Mouse (Mus musculus): ENCODE measurements around the gene Ranbp1. TPM values are rescaled to one million over a fixed set of nuclear protein-coding genes. Genes with fewer than 3 reads are reported as not detected.
A peak's percentile ranks its signal among the peaks of the same experiment; 100 is the strongest.

Ranbp1 gene
- polyA plus RNA-seq, 1 experiment = 53.6 TPM

GRCm38 (mm10) chr16:18268182-18268581, 19.6 kb upstream of the Ranbp1 start:
- no peaks in the 10 kb centered on the region for H3K4me1 ChIP-seq (ENCODE audit: control insufficient read depth, insufficient read depth, insufficient read length)
- H3K4me3 ChIP-seq (ENCODE audit: extremely low read depth, insufficient read depth, insufficient read length) = no peak overlapping the region
- no peak overlapping the region for H3K27ac ChIP-seq (ENCODE audit: insufficient read depth, low read length)
- peaks cover 31% of the 10 kb centered on the region for H3K36me3 ChIP-seq (ENCODE audit: control insufficient read depth, insufficient read depth, low read length)
- WGBS = 89% methylated on average over 5 of the region's 5 CpGs
- TF ChIP-seq CTCF (IDR thresholded peaks at IDR 0.05; ENCODE audit: extremely low read depth, insufficient read depth, insufficient read length, insufficient replicate concordance) (0 out of 2 replicates have a peak, but pooled peaks have one; percentile 6), POLR2A (IDR thresholded peaks at IDR 0.05; ENCODE audit: low read depth, low read length) (no peak)
- H3K27me3 ChIP-seq (ENCODE audit: control insufficient read depth, insufficient read depth, low read length) = no peaks in the 10 kb centered on the region
- no peak for DNase-seq (ENCODE audit: low read depth in 1 of 2, low spot score in 2 of 2)

GRCm38 (mm10) chr16:18265024-18265423, 16.5 kb upstream of the Ranbp1 start:
- TF ChIP-seq POLR2A (IDR thresholded peaks at IDR 0.05; ENCODE audit: low read depth, low read length) = no peak
- no peak for TF ChIP-seq CTCF (IDR thresholded peaks at IDR 0.05; ENCODE audit: extremely low read depth, insufficient read depth, insufficient read length, insufficient replicate concordance)
- peaks cover 26% of the 10 kb centered on the region for H3K36me3 ChIP-seq (ENCODE audit: control insufficient read depth, insufficient read depth, low read length)
- DNase-seq (ENCODE audit: low read depth in 1 of 2, low spot score in 2 of 2) = no peak
- H3K27ac ChIP-seq (ENCODE audit: insufficient read depth, low read length) = no peak overlapping the region
- H3K4me3 ChIP-seq (ENCODE audit: extremely low read depth, insufficient read depth, insufficient read length) = no peak overlapping the region
- H3K27me3 ChIP-seq (ENCODE audit: control insufficient read depth, insufficient read depth, low read length) = no peaks in the 10 kb centered on the region
- no peaks in the 10 kb centered on the region for H3K4me1 ChIP-seq (ENCODE audit: control insufficient read depth, insufficient read depth, insufficient read length)
- WGBS = 94% methylated on average over 2 of the region's 2 CpGs

DNA sequence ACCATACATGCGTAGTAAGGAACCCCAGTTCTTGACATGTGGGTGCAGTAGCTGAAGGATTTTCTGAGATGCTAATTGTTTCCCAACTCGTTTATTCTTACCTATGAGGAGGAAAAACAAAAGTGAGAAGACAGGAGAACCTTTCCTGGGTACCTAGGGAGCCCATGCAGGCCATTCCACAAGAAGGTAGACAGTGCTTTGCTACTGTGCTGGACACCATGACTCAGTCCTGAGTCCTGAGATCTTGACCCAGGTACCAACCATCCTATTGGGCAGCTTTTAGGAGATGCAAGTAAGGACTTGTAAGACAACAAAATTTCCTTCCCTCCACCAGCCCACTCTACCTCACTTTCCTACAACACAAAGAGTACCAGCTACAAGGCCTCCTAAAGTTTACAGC, 9.7 kb upstream of the Ranbp1 start, which contains the start of gene Gm49776:
TSS of gene Gm49776 (minus strand) at position 101 of the 400 bp plus-strand sequence.
- no peaks in the 10 kb centered on the region for H3K4me1 ChIP-seq (ENCODE audit: control insufficient read depth, insufficient read depth, insufficient read length)
- WGBS = 92% methylated on average over 2 of the region's 2 CpGs
- H3K27me3 ChIP-seq (ENCODE audit: control insufficient read depth, insufficient read depth, low read length) = no peaks in the 10 kb centered on the region
- no peak within 1 kb of the TSS for H3K4me3 ChIP-seq (ENCODE audit: extremely low read depth, insufficient read depth, insufficient read length)
- H3K27ac ChIP-seq (ENCODE audit: insufficient read depth, low read length) = no peak within 1 kb of the TSS
- no peak for TF ChIP-seq POLR2A (IDR thresholded peaks at IDR 0.05; ENCODE audit: low read depth, low read length)
- no peak for TF ChIP-seq CTCF (IDR thresholded peaks at IDR 0.05; ENCODE audit: extremely low read depth, insufficient read depth, insufficient read length, insufficient replicate concordance)
- no peak for DNase-seq (ENCODE audit: low read depth in 1 of 2, low spot score in 2 of 2)
- peaks cover 55% of the 10 kb centered on the region for H3K36me3 ChIP-seq (ENCODE audit: control insufficient read depth, insufficient read depth, low read length)

DNA sequence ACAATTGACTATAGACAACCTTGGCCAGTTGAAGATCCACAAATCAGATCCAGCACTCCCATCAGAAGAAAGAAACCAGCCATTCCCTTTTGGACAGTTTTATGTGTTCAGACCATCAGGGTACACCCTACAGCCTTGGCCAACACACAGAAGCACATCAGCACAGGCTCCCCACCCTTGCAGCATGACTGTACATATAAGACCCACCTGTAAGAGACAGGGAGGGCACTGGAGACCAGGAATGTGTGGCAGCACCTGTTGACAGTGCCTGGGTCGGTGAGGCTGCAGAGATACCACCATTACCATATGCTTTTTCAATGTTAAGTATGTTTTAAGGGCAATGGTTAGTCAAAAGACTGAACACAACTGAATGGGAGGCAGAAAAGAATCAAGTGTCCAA, 5.3 kb upstream of the Ranbp1 start:
- TF ChIP-seq CTCF (IDR thresholded peaks at IDR 0.05; ENCODE audit: extremely low read depth, insufficient read depth, insufficient read length, insufficient replicate concordance) = no peak
- TF ChIP-seq POLR2A (IDR thresholded peaks at IDR 0.05; ENCODE audit: low read depth, low read length) = no peak
- H3K4me1 ChIP-seq (ENCODE audit: control insufficient read depth, insufficient read depth, insufficient read length) = peaks cover 6% of the 10 kb centered on the region; the same call in 1 of the 2 replicates
- no peak overlapping the region for H3K27ac ChIP-seq (ENCODE audit: insufficient read depth, low read length)
- 93% methylated on average over 1 of the region's 1 CpGs for WGBS
- H3K27me3 ChIP-seq (ENCODE audit: control insufficient read depth, insufficient read depth, low read length) = no peaks in the 10 kb centered on the region
- DNase-seq (ENCODE audit: low read depth in 1 of 2, low spot score in 2 of 2) = no peak
- peaks cover 55% of the 10 kb centered on the region for H3K36me3 ChIP-seq (ENCODE audit: control insufficient read depth, insufficient read depth, low read length)
- H3K4me3 ChIP-seq (ENCODE audit: extremely low read depth, insufficient read depth, insufficient read length) = no peak overlapping the region

DNA sequence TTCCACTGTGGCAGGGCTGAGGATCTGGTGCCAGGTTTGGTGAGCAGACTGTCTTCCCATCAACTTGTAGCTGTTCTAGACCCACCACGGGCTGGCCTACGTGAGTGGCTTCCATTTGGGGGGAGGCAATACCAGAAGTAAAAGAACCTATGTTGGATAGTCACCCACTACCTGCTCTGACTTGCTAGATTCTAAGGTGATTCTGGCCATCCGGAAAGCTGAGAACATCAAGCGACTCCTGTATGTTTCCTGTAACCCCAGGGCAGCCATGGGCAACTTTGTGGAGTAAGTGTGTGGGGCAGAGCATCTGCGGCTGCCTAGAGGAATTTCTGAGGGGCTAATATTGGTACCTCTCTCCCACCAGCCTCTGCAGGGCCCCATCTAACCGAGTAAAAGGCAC, 4.2 kb upstream of the Ranbp1 start:
- no peak for TF ChIP-seq POLR2A (IDR thresholded peaks at IDR 0.05; ENCODE audit: low read depth, low read length)
- no peak for TF ChIP-seq CTCF (IDR thresholded peaks at IDR 0.05; ENCODE audit: extremely low read depth, insufficient read depth, insufficient read length, insufficient replicate concordance)
- peaks cover 48% of the 10 kb centered on the region for H3K36me3 ChIP-seq (ENCODE audit: control insufficient read depth, insufficient read depth, low read length)
- H3K4me1 ChIP-seq (ENCODE audit: control insufficient read depth, insufficient read depth, insufficient read length) = peaks cover 6% of the 10 kb centered on the region; the same call in 1 of the 2 replicates
- 86% methylated on average over 6 of the region's 6 CpGs for WGBS
- no peak overlapping the region for H3K4me3 ChIP-seq (ENCODE audit: extremely low read depth, insufficient read depth, insufficient read length)
- H3K27ac ChIP-seq (ENCODE audit: insufficient read depth, low read length) = no peak overlapping the region
- no peak for DNase-seq (ENCODE audit: low read depth in 1 of 2, low spot score in 2 of 2)
- no peaks in the 10 kb centered on the region for H3K27me3 ChIP-seq (ENCODE audit: control insufficient read depth, insufficient read depth, low read length)

GRCm38 (mm10) chr16:18250828-18251790, 2.6 kb upstream of the Ranbp1 start:
- WGBS = 89% methylated on average over 10 of the region's 10 CpGs

More at GRCm38 (mm10) chr16:18250828-18251790, 2.6 kb upstream of the Ranbp1 start:
- no peak overlapping the region for H3K4me3 ChIP-seq (ENCODE audit: extremely low read depth, insufficient read depth, insufficient read length)
- DNase-seq (ENCODE audit: low read depth in 1 of 2, low spot score in 2 of 2) = no peak
- peaks cover 6% of the 10 kb centered on the region; the same call in 1 of the 2 replicates for H3K4me1 ChIP-seq (ENCODE audit: control insufficient read depth, insufficient read depth, insufficient read length)
- H3K27me3 ChIP-seq (ENCODE audit: control insufficient read depth, insufficient read depth, low read length) = no peaks in the 10 kb centered on the region
- H3K27ac ChIP-seq (ENCODE audit: insufficient read depth, low read length) = no peak overlapping the region
- peaks cover 35% of the 10 kb centered on the region for H3K36me3 ChIP-seq (ENCODE audit: control insufficient read depth, insufficient read depth, low read length)
- TF ChIP-seq CTCF (IDR thresholded peaks at IDR 0.05; ENCODE audit: extremely low read depth, insufficient read depth, insufficient read length, insufficient replicate concordance) = no peak
- TF ChIP-seq POLR2A (IDR thresholded peaks at IDR 0.05; ENCODE audit: low read depth, low read length) = no peak

All from spleen, adult 2 months (tissue).